Mouse (Mus musculus) macrophage (primary cell): ENCODE results near the gene Vdr. TPM values are rescaled to one million over a fixed set of nuclear protein-coding genes. Genes with fewer than 3 reads are reported as not detected.

Experiments
- H3K27ac ChIP-seq: fragments of 350-480 bp; formaldehyde crosslinking; 2 replicates; pipeline ENCODE4 v1.9.0; 2021
- H3K36me3 ChIP-seq: fragments of 350-480 bp; formaldehyde crosslinking; 2 replicates; pipeline ENCODE4 v1.9.0; 2021; ENCODE audit errors: inconsistent target
- H3K4me3 ChIP-seq: fragments of 350-480 bp; formaldehyde crosslinking; 2 replicates; pipeline ENCODE4 v1.9.0; 2021; ENCODE audit errors: inconsistent target
- H3K79me2 ChIP-seq: fragments of 350-480 bp; formaldehyde crosslinking; 2 replicates; pipeline ENCODE4 v1.9.0; 2021; ENCODE audit errors: inconsistent target
- WGBS: methylation state at CpG from one replicate; pipeline ENCODE4 v1.1.7; 2026; ENCODE audit warnings: inconsistent platforms; ENCODE audit not compliant: missing documents; 5-methylcytosine and 5-hydroxymethylcytosine counted together
- polyA plus RNA-seq: library from polyadenylated mRNA; stranded (reverse); fragments of 250-400 nt; gene quantifications from 3 replicates; pipeline ENCODE4 v1.2.4, GENCODE M21; 2018; ENCODE audit warnings: inconsistent platforms

Gene Vdr
- polyA plus RNA-seq, 1 experiment from 2014 or later = 0.11 TPM

DNA sequence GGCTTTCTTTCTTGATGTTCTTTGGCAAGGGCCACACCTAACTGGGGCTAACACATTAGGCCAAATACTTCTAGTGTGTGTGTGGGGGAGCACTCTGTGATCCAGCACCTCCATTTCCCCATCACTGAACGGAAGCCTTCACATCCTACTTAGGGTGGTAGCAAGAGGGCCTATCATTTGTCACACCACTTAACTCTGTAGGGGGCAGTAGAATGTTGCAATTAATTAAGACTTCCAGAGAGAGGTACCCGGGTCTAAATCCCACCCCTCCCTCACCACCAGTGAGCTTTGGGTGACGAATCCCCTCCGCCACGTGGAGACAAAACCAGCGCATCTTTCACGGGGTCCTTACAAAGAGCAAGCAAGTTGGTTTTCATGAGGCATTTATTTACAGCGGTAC lies 56.4 kb downstream of the Vdr start:
- Histone ChIP-seq H3K4me3 (no peak overlapping the region), H3K27ac (no peak overlapping the region), H3K36me3 (no peaks in the 10 kb centered on the region), H3K79me2 (no peaks in the 10 kb centered on the region)
- WGBS = 40% methylated on average over 8 of the region's 8 CpGs

DNA sequence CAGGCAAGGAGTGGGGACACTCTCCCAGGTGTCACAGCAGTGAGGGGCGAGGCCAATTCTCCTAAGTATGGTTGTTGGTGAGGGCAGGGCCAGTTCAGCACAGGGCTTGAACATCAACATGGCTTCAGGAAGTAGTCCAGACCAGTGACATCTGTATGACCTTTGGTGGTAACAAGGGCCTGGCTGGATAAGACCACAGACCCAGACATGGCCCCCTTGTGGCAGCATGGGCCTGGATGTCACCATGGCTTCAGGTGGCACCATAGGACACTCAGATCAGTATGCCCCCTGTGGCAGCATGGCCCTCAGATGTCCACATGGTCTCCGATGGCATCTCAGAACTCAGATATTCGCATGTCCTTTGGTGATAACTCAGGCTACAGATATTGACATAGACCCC lies 58.1 kb downstream of the Vdr start:
- H3K4me3 ChIP-seq = no peak overlapping the region
- H3K36me3 ChIP-seq = no peaks in the 10 kb centered on the region
- WGBS = 87% methylated on average over 3 of the region's 3 CpGs
- no peaks in the 10 kb centered on the region for H3K79me2 ChIP-seq
- no peak overlapping the region for H3K27ac ChIP-seq

DNA sequence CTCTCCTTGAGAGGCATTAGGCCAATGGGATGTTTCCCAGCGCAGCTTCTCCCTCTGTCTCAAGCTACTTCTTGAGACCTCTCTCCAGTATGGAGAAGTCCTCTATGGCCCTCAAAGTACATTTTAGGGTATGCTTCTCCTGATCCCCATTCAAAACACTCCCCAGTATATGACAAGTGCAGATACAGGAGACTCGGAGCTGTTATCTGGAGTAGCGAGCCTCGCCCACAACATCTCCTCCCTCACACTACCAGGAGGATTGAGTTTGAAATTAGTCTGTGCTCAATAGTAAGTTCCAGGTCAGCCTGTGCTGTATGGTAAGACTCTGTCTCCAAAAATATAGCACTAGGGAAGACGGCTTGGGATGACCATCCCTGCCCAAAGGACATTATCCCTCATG lies 59.4 kb downstream of the Vdr start:
- Histone ChIP-seq H3K36me3 (no peaks in the 10 kb centered on the region), H3K27ac (no peak overlapping the region), H3K4me3 (no peak overlapping the region), H3K79me2 (no peaks in the 10 kb centered on the region)
- WGBS = 94% methylated on average over 5 of the region's 5 CpGs

DNA sequence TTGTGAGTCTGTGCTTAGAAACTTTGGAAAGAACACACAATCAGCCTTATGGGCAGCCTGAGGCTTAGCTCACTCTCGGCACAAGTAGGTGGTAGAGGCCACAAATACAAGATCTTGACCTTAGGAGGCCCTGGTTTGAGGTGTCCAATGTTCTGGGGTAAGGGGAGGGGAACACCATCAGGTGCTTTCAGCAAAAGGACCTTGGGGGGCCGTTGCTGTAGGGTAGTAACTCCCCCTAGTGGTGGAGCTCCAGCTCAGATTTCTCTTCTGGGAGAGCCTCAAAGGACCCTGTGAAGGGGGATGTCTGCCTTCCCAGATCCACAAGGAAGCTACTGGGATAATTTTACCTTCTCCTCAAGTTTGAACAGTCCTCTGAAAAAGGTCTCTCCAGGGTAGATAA lies 60.0 kb downstream of the Vdr start:
- no peaks in the 10 kb centered on the region for H3K79me2 ChIP-seq
- H3K4me3 ChIP-seq = no peak overlapping the region
- 24% methylated on average over 2 of the region's 2 CpGs for WGBS
- no peak overlapping the region for H3K27ac ChIP-seq
- no peaks in the 10 kb centered on the region for H3K36me3 ChIP-seq

DNA sequence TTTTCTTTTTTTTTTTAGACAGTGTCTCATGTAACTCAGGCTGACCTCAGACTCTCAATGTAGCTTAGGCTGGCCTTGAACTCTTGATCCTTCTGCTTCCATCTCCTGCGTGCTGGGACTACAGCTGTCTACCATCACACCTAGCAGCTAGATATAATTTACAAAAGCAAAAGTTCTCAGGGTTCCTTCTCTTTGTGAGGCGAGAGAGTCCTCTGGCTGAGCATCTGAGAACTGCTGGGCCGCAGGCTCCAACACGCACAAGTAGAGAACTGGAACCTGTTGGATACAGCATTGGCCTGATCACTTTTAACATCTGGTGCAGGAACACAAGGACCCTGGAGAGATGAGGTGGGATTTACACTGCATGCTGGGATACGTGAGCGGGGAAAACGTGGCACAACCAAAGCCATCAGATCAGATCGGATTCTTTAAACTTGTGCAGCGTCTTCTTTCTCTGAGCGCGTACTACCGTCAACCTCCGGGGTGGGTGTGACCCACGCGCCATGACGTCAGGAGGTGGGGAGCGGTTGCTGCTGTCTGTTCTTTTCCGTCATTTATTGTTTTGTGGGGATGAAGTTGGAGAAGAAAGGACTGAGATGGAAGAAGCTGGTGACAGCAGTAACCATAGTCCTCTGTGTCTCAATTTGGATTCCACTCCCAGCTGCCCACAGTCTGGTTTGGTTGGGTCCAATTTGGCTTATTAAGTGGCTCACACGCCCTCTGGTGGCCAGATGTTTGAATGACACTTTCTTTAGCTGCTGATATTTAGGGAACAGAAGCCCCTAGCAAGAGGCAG lies 61.1 kb downstream of the Vdr start:
- Histone ChIP-seq H3K36me3 (no peaks in the 10 kb centered on the region), H3K4me3 (peak overlapping the region; percentile 12; the same call in 1 of the 2 replicates), H3K27ac (no peak overlapping the region), H3K79me2 (no peaks in the 10 kb centered on the region)
- WGBS = 12% methylated on average over 17 of the region's 19 CpGs

DNA sequence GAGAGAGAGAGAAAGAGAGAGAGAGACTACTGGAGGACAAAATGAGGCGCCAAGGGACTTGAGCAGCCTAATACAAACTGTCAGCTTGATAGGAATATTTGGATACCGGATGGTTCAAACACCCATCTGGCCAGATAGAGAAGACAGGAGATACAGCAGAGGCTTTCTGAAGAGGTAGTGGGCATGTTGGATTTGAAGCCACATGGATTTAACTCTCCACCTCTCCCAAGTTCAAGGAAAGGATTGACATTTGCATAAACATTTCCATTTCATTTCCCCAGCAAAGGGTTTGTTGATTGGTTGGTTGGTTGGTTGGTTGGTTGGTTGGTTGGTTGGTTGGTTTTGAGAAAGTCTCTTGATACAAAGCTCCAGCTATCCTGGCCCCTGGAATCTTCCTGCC lies 62.6 kb downstream of the Vdr start:
- WGBS = 100% methylated on average over 2 of the region's 2 CpGs
- Histone ChIP-seq H3K79me2 (no peaks in the 10 kb centered on the region), H3K27ac (no peak overlapping the region), H3K36me3 (no peaks in the 10 kb centered on the region), H3K4me3 (no peak overlapping the region)

DNA sequence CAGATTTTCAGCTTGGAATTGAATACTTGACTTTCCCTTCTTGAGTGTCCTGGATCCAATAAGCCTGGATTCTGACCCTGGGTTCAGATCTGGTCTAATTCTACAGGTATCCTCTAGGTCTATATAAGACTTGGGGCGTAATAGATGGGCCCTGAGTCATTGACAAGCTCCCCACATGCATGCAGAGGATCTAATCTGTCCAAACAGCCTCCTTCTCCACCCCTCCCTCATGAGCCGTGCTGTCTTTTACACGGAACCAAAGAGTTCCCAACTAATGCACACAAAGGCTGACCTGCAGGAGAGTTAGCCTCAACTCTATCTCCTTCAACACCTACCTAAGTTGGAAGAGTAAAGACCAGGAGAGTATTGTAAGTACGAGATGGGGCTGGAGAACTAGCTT lies 63.1 kb downstream of the Vdr start:
- H3K79me2 ChIP-seq = no peaks in the 10 kb centered on the region
- H3K27ac ChIP-seq = no peak overlapping the region
- H3K4me3 ChIP-seq = no peak overlapping the region
- 100% methylated on average over 3 of the region's 4 CpGs for WGBS
- no peaks in the 10 kb centered on the region for H3K36me3 ChIP-seq

DNA sequence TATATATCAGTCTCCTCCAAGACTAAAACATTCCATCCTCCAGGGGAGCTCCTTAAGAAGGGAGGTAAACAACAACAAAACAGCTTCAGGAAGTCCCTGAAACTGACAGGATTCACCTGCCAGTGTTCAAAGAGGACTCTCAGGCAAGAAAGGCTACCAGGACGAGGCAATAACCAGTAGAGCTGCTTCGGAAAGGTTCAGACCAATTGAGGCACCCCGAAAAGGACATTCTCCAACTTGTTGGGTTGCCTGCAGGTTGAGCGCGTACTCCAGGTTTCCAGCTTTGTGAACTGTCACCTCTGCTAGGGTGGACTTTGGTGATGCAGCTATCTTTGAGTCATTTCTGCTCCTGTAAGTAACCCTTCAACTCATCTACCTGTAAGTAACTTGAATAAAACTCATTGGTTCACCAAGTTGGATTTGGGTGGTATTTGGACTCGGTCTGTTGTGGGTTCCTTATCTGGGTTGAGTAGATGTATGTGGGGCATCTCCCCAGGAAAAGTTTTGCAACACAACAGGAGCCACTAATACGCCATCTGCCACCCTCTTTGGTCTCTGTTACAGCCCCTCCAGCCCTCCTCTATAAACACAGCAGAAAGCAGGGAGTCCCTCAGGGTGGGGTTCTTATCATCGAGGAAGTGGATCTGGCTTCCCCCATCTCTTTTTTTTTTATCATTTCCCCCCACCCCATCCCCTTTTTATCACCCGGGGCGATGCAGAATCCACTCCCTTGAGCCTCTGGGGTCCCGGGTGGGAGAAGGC lies 64.1 kb downstream of the Vdr start:
- Histone ChIP-seq H3K27ac (no peak overlapping the region), H3K36me3 (no peaks in the 10 kb centered on the region)
- WGBS = 81% methylated on average over 11 of the region's 11 CpGs

DNA sequence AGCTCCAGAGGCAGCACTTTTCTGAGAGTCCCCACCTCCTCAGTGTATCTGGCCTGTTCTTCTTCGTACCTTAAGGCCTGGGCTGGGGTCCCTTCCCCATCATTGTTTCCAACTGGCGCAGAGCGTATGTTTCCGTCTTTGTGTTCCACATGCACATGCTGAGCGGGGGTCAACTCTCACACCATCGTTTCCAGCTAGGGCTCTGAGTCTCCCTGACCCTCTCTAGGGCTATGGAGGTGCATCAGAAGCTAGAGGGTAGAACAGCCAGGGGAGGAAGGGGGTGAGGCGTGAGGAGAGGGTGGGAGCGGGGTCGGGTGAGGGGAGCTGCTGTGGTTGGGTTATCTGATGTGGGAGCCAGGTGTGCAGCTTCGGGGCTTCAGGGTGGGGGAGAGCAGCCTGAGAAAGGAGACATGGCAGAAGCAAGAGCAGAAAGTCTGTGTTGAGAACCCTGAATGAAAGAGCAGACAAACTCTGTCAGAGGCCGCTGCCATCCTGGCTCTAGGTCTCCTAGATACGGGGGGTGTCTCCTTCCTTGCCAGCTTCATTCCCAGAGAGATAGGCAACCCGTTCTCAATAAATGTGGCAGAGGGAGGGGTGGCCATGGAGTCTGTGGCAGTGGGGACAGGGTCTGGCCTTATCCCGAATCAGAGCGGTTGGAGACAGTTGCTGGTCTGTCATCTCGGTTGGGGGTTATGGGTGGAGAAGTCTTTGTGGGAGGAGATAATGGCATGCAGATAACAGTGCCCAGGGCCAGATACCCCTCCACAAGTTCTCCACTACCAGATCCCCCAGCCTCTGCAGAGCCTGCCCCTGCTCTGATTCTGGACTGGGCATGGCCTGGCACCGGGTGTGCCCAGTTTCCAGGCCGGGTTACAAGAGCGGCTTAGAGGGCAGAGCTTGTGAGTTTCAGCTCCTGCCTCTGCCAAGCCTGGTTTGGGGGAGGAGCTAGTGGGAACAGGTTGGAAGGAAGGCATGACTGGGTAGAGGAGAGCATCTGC lies 66.1 kb downstream of the Vdr start, which contains the start of gene Hdac7:
Hdac7 (minus strand) TSS at position 466 of the 998 bp plus-strand sequence.
- Histone ChIP-seq H3K27ac (no peak within 1 kb of the TSS), H3K36me3 (no peaks in the 10 kb centered on the region), H3K4me3 (no peak within 1 kb of the TSS), H3K79me2 (no peaks in the 10 kb centered on the region)
- WGBS = 87% methylated on average over 19 of the region's 19 CpGs

More for the DNA sequence above, 64.1 kb downstream of the Vdr start:
- H3K4me3 ChIP-seq = no peak overlapping the region
- no peaks in the 10 kb centered on the region for H3K79me2 ChIP-seq

DNA sequence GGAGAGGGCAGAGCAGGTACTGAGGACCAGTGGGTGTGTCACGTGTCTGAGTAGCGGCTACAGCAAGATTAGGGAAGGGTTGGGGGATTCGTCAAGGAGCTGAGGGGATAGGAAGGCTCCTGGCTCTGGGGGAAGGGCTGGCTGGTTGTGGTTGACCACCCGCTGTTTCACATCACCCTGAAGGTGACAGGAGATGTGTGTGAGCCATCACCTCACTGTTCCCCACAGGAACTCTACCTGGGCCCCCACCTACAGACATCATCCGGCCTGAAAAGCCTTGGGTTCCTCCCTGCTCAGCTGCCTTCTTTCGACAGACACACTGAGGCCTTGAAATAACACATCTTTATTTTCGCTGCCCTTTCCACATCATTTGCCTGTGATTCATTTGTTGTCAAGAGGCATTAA lies 67.2 kb downstream of the Vdr start:
- Histone ChIP-seq H3K27ac (no peak overlapping the region), H3K79me2 (no peaks in the 10 kb centered on the region), H3K4me3 (no peak overlapping the region), H3K36me3 (no peaks in the 10 kb centered on the region)
- WGBS = 92% methylated on average over 7 of the region's 7 CpGs

DNA sequence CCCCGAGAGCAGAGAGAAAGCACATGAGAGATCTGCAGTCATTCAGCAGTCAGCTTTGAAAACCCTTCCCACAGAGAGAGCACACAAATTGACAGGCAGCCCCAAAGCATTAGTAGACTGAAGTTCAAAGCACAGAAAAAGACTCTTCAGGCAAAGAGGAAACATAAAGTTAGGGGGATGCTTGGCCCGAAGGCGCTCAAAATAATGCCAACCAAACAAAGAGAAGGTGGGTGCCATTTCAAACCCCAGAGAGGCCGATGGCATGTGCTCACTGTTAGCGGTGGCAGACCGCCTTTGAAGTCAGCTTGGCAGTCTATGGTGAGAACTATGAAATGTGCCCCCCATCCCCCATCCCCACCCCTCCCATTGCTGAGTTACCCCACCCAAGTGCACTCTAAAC lies 68.4 kb downstream of the Vdr start:
- H3K4me3 ChIP-seq = no peak overlapping the region
- no peaks in the 10 kb centered on the region for H3K36me3 ChIP-seq
- no peak overlapping the region for H3K27ac ChIP-seq
- 95% methylated on average over 6 of the region's 6 CpGs for WGBS
- no peaks in the 10 kb centered on the region for H3K79me2 ChIP-seq

DNA sequence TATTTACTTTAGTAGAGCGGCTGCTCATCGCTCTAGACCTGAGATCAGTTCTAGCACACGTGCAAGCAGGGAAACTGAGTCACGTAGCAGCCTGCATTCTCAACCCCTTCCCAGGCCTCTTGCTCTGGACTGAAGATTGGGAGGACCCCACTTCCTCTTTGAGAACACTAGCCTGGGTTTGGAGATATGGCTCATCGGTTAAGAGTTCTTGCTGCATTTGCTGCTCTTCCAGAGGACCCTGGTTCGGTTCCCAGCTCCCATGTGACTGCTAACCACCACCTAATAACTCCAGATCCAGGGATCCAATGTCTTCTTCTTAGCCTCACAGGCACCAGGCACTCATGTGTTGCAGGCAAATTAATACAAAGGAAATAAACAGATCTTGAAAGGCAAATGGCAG lies 69.0 kb downstream of the Vdr start:
- no peak overlapping the region for H3K4me3 ChIP-seq
- H3K79me2 ChIP-seq = no peaks in the 10 kb centered on the region
- no peak overlapping the region for H3K27ac ChIP-seq
- WGBS = 71% methylated on average over 6 of the region's 6 CpGs
- H3K36me3 ChIP-seq = no peaks in the 10 kb centered on the region

DNA sequence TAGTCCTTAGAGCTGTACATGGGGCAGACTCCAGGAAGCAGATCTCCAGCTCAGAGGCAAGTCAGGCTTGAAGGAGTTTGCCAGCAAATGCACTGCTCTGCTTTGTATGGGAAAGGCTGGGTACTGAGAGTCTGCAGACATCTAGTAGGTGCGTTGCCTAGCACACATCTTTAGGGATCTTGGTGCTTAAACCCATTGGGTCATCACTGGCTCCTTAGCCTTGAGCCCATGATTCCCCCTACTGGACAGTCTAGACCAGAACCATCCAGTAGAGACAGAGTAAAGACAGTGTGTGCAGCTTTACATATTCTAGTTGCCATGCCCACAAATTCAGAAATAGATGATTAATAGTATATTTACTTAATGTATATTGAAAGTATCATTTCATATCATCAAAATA lies 69.6 kb downstream of the Vdr start:
- no peaks in the 10 kb centered on the region for H3K79me2 ChIP-seq
- H3K36me3 ChIP-seq = no peaks in the 10 kb centered on the region
- no peak overlapping the region for H3K4me3 ChIP-seq
- H3K27ac ChIP-seq = no peak overlapping the region
- WGBS = 82% methylated on average over 1 of the region's 1 CpGs

DNA sequence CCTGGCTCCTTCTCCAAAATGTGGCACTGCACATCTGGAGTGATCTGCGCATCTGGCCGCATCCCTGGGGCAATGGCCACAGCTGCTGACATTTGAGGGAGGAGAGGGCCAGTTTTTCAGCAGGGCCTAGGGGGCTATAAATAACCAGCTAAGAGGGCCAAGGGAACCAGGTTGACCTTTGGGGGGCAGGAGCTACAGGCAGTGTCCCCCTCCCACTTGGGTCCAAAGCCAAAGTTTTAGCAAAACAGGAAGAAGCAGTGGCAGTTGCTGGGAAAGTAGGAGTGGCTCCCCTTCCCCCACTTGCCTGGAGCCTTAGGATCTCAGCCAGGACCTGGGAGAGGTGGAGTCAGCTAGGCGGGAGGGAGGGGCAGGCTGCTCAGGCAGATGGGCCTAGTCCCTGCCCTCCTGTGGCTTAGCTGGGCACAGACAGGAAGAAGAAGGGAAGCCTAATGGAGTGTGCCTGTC lies 70.4 kb downstream of the Vdr start:
- H3K79me2 ChIP-seq = no peaks in the 10 kb centered on the region
- H3K4me3 ChIP-seq = no peak overlapping the region
- no peaks in the 10 kb centered on the region for H3K36me3 ChIP-seq
- WGBS = 65% methylated on average over 3 of the region's 3 CpGs
- H3K27ac ChIP-seq = no peak overlapping the region
